Mouse (Mus musculus) spleen, adult 2 months (tissue): ENCODE data around the gene Hbs1l.

Experiments
- CTCF ChIP-seq: fragments of 200-500 bp; IDR thresholded peaks from 2 replicates; pipeline ENCODE4 v1.5.1; 2011; ENCODE audit warnings: mild to moderate bottlenecking, inconsistent platforms; ENCODE audit not compliant: insufficient read depth, insufficient read length, insufficient replicate concordance; ENCODE audit errors: extremely low read depth
- POLR2A ChIP-seq: fragments of 200-500 bp; IDR thresholded peaks from 2 replicates; pipeline ENCODE4 v1.6.1; 2011; ENCODE audit warnings: low read depth, low read length, inconsistent platforms

DNA sequence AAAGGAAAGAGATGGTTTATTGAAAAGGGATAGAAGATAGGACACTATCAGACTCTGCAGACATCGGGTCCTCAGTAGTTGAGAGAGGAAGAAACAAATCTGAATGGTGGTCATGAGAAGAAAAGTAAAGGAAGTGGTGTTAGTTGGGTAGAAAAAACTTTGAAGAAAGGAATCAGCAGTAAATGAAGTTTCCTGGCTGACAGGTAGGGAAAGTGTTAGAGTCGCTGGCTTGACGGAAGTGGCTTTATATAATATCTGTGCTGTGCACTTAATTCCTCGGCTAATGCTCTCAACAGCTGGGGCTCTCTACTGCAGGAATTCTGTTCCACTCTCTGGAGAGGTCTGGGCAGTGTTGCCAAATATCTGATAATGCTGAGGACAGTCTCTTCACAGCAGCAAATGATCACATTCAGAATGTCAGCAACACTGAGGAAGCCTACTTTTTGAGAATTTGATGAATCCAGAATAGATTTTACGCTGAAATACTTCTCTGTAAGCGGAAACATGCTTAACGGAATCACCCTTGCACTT lies 31.9 kb downstream of the Hbs1l start:
- TF ChIP-seq CTCF: no peak
- TF ChIP-seq POLR2A: no peak
